Mouse (Mus musculus) erythroid progenitor cell, adult 5-6 weeks (primary cell): ENCODE measurements around the gene Zic1. TPM values are rescaled to one million over a fixed set of nuclear protein-coding genes. Genes with fewer than 3 reads are reported as not detected.

ENCODE experiments used
- ATAC-seq: replicated peaks from 2 replicates; pipeline ENCODE4 v1.8.0; 2016; ENCODE audit warnings: moderate number of reproducible peaks, mild to moderate bottlenecking, moderate TSS enrichment, inconsistent platforms; ENCODE audit not compliant: poor library complexity, low FRiP score, severe bottlenecking
- total RNA-seq, 2 experiments: library from RNA; stranded (forward) in 1 of 2; stranded (reverse) in 1 of 2; fragments of 150-400 nt in 1 of 2; fragments of 186-747, 209-891 nt in 1 of 2; gene quantifications; 2 replicates each; pipeline versions ENCODE4 v1.2.3 to v1.2.4; 2015 to 2017; ENCODE audit warnings: low replicate concordance in 2 of 2

Zic1 gene
- total RNA-seq, 2 experiments from 2014 or later = not detected

DNA sequence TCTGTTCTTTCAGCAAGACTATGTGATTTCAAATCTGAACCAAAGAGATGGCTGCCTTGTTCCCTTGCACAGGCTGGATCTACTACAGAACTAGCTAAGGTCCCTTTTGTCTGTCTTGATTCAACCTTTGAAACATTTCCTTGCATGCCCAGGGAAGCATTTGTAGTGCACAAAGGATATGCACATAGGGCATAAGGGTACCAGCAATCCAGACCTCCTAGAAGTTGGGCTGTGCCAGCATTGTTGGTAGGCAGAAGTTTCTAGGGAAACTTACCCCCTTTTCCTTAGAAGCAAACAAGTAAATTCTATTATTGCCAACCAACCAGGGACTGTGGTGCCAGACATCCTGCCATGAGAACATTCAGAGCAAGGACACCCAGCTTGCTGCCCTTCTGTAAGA lies 5.4 kb upstream of the Zic1 start:
- no peak for ATAC-seq

DNA sequence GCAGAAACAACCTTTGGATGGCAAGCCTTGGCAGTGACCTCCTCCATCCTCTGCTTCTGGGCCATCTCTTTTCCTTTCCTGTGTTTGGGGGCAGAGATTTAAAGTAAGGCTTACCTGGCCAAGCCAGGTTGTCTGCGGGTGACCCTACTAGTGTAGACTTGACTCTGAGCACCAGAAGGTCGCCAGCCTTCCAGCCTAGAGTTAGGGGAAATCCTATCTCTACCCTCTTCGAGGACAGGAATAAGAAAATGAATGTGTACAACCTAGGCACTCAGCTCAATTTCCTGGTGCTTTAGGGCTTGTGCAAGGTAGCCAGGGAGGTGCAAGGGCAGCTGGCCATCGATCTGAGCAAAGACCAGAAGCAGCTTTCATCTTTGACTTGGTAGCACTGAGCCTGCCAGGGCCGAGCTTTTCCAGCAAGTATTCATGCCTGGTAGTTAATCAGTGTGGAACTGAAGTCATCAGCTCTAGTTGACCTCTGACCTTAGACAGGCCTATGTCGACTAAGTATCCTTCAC lies 4.6 kb upstream of the Zic1 start:
- ATAC-seq = no peak

DNA sequence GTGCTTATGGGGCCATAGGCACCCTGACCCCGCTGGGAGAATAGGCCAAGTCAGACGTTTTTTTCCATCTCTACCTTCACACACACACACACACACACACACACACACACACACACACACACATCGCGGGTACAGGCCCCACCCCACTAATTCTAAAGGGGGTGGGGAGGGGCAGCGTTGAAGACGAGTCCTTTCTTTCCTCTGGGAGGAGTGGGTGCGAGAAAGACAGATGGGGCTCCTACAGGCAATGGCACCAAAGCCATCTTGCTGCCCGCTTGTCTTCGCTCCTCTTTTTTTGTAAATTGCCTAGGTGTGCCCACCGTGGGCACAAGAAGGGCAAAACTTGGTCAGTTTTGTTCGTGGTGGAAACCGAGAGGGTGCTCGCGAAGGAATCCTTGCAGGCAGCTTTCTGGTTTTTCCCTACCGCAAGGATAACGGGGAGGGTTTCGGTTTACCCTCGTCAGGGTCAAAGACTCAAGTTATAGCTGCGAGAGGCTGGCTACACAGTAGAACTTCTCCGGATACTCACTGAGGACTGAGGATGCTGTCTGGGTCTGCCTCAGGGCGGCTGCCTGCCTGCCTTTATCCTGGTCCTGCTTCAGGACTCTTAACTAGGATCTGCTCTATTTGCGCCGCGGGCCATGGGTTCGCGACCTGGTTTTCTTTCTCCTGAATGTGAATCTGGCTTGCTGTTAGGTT lies 3.8 kb upstream of the Zic1 start:
- ATAC-seq = no peak

DNA sequence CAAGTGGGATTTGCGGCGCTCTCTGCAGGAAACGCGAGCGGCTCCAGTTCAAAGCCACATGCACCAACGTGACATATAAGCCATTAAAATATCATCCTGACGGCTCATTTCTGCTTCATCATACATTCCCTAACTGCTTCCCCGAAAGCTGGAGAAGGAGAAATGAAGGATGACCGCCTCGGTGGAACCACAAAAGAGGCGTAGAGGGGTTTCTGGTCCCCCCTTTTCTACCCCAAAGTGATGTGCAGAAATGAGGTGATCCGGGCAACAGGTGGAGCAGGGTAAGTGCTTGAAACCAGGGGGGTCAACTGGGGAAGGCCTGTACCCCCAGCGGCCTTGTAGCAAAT lies 3.3 kb upstream of the Zic1 start:
- ATAC-seq = no peak

DNA sequence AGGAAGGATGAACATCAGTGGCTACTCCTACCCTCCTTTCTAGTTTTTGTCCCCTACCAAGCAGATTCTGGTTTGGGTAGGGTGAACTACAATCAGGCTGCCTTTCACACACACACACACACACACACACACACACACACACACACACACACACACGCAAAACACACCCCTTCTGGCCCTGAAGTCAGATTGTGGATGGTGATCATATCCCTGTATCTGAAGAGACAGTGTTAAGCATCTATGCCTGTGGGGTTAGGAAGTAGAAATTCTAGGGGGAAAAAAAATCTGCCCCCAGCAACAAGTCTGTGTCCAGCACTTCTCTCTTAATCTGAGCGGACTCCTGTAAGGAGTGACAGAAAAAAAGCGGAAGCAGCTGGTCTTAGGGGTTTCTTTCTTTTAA lies 2.5 kb upstream of the Zic1 start:
- ATAC-seq = no peak

DNA sequence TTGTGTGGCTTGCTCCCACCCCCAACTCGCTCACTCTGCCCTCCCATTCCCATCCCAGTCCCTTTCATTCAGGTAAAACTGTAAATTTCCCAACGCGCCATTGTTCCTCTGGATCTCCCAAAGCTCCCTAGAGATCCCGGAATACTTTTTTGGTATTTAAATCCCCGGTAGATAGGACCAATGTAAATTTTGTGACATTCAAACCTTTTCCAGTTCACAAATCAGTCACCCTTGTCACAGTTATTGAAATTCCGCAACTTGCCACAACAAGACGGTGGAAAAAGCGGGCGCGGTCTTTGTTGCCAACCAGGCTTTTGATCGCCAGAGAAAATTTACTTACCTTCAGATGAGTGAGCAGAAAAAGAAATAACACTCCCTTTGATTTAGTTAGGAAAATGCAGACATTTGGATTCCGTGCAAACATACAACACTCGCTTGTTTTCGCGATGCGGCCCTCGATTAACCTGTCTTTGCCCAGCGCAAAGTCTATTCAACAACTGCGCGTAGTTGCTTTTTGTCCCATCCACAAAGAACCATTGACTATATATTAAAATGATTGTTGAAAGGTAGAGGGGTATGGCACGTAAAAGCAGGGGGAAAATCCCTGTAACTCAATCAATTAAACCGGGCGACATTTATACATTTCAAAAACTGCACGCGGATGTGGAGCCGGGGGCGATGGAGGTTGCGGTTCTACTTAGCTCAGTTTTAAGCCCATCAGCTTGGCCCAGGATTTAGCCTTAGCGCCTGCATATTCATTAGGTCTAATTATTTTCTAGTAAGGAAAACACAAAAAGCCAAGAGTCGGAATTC lies 1.6 kb upstream of the Zic1 start:
- ATAC-seq = no peak

DNA sequence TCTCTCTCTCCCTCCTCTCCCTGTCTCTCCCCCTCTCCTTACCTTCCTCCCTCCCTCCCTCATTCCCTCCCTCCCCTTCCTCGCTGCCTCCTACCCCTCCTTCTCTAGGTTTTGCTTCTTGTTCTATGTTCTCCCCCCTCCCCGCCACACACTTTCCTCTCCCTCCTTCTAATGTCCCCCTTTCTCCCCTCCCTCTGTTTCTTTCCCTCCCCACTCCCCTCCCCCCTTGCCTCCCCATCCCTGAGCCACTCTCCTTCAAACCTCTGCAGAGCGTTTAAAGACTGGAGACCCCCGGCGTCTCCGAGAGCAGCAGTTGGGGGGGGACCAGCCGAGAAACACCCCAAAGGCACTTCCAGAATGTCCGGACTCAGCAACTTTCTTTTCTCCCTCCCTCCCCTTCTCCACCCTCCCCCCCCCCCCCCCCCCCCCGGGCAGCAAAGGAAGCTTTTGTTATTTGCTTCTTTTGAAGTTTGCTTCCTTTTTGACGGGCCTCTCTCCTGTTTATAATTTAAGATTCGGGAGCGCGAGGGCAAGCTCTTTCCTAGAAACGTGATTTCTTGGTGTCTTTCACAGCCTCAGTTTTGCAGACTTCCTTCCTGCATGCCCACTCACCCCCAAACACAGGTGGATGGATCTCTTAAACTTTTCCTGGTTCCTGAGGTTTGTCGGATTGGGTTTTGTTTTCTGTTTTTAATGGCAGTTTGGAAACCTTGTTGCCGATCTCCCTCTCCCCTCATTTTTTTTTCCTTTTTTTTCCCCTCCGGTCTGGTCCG lies 802 bp upstream of the Zic1 start:
- no peak for ATAC-seq

DNA sequence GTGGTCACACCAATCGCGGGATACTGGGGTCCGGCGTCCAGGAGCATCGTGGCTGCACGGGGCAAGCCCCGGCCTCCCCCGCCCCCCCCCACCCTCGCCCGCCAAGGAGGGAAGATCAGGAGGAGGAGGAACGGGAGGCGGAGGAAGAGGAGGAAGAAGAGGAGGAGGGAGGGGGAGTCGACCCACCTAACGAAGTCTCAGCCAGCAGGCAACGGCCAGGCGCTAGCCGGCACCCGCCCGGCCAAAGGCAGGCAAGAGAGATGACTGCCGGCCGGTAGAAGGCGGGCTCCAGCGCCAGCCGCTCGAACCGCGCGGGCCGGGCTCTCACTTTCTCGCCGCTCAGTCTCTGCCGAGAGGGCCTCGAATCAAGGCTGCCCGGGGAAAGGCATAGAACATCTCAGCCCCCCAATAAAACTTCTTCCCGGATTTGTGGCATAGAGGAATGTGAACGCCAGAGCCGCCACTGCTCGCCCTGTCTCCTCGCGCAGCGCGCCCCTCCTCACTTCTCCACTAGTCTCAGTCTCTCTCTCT lies 574 bp downstream of the Zic1 start:
- ATAC-seq = no peak

DNA sequence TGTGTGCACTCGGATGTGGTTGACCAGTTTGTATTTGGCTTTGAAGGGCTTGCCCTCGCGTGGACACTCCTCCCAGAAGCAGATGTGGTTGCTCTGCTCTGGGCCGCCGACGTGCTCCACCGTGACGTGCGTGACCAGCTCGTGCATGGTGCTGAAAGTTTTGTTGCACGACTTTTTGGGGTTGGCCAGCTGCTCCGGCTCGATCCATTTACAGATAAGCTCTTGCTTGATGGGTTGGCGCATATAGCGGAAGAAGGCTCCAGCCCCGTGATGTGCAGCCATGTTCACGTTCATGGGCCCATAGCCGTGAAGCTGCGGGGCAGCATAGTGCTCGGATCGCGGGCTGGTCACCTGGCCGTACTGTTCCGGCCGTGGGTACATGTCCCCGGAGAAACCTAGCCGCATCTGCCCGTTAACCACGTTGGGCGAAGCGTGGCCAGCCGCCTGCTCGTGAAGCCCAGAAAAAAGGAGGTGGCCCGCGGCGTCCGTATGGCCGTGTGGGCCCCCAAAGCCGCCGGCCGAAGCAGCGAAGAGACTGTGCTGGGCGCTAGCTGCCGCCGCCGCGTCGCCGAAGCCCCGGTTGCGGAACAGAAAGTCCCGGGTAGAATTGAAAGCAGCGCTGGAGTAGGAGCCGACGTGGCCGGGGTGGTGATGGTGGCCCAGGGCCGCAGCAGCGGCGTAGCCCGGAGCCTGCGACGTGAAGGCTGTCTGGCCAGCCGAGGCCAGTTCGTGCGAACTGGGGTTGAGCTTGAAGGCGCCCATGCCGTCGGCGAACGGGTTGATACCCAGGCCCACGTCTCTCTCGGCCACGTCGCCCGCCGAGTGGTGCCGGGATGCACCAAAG lies 1.3 kb downstream of the Zic1 start:
- ATAC-seq = no peak

DNA sequence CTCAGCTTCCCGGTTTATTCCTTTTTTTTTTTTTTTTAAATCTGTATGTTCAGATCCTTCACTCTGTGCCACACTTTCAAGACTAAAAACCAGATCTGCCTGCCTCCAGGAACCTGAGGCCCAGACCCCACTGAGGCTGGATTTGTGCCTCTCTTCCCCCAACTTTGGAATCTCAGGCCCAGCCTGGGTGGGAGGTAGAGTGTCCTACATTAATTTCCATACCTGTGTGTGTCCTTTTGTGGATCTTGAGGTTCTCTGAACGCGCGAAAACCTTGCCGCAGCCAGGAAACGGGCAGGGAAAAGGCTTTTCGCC lies 1.8 kb downstream of the Zic1 start:
- ATAC-seq = no peak

DNA sequence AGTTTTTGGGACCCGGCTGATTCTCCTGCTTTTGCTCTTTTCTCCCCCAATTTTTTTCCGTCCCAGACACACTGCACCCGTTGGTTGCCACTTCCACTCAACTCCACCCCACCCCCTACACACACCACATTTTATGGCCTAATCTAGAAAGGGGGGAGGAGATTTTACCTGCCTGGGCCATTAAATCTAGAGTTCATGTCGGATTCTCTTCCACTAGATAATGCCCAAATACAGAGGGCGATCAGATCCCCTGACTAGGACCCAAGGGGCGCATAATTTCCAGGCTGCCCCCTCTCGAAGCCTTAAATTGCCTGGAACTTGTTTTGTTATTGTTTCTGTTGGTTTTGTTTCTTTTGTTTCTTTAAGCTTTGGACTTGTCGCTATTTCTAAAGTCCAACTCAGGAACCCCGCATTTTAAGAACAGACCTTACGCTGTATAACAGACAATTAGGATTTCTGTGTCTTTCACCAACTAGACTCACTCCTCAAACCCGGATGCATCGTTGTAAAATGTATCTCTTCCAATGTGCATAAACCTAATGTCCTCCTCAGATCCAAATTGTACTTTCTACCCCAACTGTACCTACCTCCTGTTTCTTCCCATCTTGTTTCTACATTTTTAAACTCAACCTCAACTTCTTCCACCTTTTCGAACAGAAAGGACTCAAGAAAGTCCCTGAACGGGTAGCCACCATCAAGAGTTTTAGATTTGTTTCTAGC lies 2.4 kb downstream of the Zic1 start:
- ATAC-seq = no peak

DNA sequence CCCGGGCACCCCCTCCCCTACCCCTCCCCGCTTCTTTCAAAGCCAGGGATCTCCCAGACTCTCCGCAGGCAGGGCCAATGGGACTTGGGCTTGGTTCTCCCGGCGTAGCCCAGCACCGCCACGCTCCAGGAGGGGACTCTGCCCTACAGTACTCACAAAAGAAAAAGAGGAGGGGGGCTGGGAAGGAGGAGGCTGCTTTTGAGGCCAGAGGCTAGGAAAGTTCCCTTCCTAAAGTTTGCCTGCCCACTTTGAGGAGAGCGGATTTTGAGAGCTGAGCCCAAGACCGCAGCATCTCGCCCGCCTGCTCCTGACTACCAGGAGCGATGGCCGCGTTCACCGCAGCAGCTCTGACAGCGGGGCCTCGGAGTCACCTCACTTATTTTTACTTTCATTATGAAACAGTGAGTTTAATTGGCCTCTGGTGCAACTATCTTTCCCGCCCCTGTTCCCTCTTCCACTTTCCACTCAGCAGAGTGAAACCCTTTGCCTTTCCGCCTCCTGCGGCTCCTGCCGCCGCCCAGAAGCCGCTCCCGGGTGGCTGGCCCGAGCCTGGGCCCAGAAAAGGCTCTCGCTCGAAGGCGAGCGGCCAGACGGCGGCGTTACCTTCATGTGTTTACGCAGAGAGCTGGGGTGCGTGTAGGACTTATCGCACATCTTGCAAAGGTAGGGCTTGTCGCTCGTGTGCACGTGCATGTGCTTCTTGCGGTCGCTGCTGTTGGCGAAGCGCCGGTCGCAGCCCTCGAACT lies 3.6 kb downstream of the Zic1 start, which contains the start of gene Zic4:
Gene Zic4 (plus strand): TSS at position 558 of the 746 bp plus-strand sequence.
- ATAC-seq = no peak

DNA sequence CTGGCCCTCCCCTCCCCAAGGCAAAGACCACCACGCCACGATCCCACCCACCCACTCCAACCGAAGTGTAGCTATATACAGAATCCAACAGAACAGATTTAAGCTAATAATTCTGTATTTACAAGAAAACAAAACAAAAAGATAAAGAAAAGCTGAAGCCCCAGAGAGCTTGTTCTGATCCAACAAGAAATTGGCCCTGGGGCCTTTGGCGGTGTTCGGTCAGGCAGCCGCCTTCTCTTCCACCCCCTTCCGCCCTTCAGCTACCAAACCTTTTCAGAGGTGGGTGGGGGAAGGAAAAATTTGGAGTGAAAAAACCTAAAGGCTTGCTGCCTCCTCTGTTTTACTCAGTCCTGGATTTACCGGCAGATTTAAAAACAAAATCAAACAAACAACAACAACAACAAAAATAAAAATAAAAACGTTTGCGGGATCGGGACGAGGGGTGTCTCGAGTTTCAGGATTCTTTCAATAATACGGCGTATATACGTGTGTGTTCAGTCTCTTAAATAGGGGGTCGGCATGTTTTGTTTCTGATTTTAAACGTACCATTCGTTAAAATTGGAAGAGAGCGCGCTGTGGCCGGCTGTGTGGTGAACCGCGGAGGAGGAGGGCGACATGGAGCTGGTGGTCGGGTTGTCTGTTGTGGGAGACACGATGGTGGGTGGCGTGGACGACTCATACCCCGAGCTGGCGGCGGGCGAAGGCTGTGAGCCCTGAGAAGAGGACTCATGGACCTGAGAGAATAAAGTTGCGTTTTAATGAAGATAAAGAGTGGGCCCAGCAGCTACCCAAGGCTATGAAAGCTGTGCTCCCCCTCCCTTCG lies 4.4 kb downstream of the Zic1 start:
- ATAC-seq = no peak

DNA sequence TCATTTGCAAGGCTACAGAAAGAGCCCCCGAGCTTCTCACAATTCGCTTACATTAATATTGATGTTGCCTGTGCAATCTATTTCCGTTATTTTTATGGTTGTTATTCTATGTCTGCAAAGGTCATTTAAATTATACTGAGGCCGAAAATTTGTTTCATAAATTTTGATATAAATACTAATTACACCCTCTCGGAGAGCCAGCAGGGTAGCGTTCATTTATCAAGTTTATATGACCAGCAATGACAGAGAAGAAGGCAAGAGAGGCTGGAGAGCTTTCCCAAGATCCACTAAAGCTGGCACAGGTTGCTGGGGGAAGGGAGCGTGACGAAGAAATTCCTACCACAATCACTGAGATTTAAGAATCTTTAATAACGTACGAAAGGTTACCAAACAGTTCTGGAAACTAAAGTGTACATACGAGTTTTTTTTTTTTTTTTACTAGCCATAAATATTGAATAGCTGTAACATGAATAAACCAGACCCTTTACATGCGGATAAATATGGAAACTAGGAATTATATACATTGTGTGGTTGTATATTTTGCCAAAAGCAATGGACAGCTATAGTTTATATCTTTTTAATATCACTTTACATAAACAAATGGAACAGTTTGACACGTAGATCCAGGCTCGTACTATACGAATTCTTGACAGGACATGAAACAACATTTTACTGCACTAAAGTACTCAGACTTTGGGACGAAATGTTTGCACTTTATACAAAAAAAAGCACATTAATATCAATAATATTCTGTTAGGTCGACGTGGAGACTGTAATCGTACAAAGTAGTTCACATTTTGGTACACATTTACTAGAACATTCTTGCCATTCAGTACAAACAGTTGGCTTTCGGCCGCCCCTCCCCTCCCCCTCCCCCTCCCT lies 5.2 kb downstream of the Zic1 start:
- no peak for ATAC-seq

DNA sequence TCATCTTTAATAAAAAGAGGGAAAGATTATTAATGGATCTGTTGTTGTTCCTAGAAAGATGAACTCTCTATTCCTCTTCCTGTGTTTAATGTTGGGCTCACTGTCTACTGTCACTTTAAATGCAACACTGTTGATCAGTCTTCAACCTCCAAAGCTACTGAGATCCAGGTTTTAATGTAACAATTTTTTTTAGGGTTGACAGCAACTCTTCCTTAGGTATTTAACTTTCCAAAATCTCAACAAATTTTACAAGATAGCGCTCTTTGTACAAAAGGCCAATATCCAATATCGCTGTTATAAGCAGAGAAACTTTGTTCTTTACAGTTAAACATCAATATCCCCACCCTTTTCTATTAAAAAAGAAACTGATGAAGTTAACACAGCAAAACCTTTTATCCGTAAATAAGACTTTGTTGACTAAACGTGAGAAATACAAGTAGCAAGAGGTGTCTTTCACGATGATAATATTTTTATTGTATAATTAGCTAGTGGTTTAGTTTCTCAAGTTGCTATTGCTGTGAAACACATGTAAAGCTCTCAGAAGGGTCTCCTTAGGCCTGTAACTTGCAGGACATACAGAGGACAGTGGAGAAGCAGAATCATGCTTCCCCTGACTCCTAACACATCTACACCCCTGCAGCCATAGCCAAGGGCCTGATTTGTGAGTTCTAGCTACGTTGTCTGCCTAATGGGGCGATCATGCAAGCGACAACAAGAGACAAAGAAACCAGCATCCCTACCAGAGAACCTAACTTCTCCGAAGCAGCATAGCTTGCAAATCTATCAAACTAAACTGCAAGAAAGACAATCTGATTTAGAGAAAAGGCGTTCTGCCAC lies 6.5 kb downstream of the Zic1 start:
- ATAC-seq = no peak

DNA sequence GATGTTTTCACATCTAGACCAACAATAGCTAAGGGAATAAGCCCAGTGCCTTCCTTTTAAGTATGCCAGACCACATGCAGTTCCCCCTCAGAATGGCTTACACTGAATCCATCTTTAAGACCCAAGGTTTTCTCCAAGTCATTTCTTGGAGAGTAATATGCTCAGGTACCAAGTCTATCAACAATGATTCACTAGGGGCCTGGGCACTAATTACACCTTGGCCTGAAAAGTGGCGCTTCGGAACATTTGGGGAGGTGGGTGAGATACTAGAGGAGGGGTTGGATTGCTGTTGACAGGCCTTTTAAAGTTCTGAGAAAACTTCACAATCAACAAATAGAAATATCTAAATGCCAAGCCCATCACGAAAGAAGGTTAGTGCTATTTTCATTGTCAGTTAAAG lies 8.3 kb downstream of the Zic1 start:
- ATAC-seq = no peak
